Mouse (Mus musculus) hindbrain, embryonic 12.5 days (tissue): ENCODE results near the gene Gsdme. TPM values are rescaled to one million over a fixed set of nuclear protein-coding genes. Genes with fewer than 3 reads are reported as not detected.

Source experiments
- ATAC-seq: fragments of 200-750 bp; cut with Nextera tagmentation; 2 replicates; pipeline ENCODE4 v1.8.0; 2017; ENCODE audit warnings: moderate TSS enrichment; ENCODE audit not compliant: low FRiP score
- H3K27ac ChIP-seq: fragments of 300-500 bp; sonication (generic); 2 replicates; pipeline ENCODE4 v1.5.1; 2016; ENCODE audit warnings: mild to moderate bottlenecking
- H3K27me3 ChIP-seq: fragments of 300-500 bp; sonication (generic); 2 replicates; pipeline ENCODE4 v1.6.1; 2016; ENCODE audit warnings: mild to moderate bottlenecking
- H3K36me3 ChIP-seq: fragments of 300-500 bp; sonication (generic); 2 replicates; pipeline ENCODE4 v1.6.1; 2016; ENCODE audit warnings: mild to moderate bottlenecking
- H3K4me1 ChIP-seq: fragments of 300-500 bp; sonication (generic); 2 replicates; pipeline ENCODE4 v1.6.1; 2016
- H3K4me2 ChIP-seq: fragments of 300-500 bp; sonication (generic); replicated peaks from 2 replicates; pipeline ENCODE4 v1.6.1; 2016; ENCODE audit warnings: mild to moderate bottlenecking
- H3K4me3 ChIP-seq: fragments of 300-500 bp; sonication (generic); 2 replicates; pipeline ENCODE4 v1.5.1; 2016; ENCODE audit warnings: mild to moderate bottlenecking
- H3K9ac ChIP-seq: fragments of 300-500 bp; sonication (generic); 2 replicates; pipeline ENCODE4 v1.6.1; 2016; ENCODE audit warnings: mild to moderate bottlenecking, moderate library complexity
- H3K9me3 ChIP-seq: fragments of 300-500 bp; sonication (generic); replicated peaks from 2 replicates; pipeline ENCODE4 v1.6.1; 2016; ENCODE audit warnings: mild to moderate bottlenecking
- WGBS: fragments of 180-500 bp; shearing (Covaris S2); methylation state at CpG from one replicate; pipeline ENCODE4 v1.1.7; 2016; 5-methylcytosine and 5-hydroxymethylcytosine counted together
- polyA plus RNA-seq: library from polyadenylated mRNA; unstranded; fragments of >200 nt; fragmentation: Nextera tagmentation; extraction: Ambion mirVana; gene quantifications from 2 replicates; pipeline ENCODE4 v1.2.1, GENCODE M21; 2016

The Gsdme gene
- polyA plus RNA-seq, 1 experiment from 2014 or later: 50.9 TPM

DNA sequence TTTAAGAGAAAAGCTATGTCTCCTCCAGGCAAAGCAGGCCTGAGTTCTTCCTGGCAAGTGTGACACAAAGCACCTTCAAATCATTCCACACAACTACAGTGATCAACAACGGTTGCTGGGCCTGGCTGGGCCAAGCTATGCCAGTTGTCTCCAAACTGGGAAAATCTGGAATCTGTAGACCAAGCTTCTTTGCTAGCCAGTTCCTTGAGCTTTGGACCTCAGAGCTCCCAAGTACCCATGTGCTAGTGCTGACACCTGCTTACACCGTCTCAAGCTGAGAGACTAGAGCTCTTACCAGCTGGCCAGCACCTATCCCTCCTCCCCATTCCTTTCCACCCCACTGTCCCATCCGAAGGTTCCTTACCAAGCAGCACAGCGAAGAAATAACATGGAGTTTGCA is 47.7 kb downstream of the Gsdme start:
- Histone ChIP-seq H3K36me3 (0 out of 2 replicates have a peak, but pooled peaks cover 9% of the 10 kb centered on the region), H3K4me1 (no peaks in the 10 kb centered on the region), H3K27ac (no peak overlapping the region), H3K9ac (no peak overlapping the region), H3K4me3 (no peak overlapping the region), H3K4me2 (no peak overlapping the region), H3K27me3 (no peaks in the 10 kb centered on the region), H3K9me3 (no peaks in the 10 kb centered on the region)
- 90% methylated on average over 4 of the region's 4 CpGs for WGBS
- no peak for ATAC-seq

DNA sequence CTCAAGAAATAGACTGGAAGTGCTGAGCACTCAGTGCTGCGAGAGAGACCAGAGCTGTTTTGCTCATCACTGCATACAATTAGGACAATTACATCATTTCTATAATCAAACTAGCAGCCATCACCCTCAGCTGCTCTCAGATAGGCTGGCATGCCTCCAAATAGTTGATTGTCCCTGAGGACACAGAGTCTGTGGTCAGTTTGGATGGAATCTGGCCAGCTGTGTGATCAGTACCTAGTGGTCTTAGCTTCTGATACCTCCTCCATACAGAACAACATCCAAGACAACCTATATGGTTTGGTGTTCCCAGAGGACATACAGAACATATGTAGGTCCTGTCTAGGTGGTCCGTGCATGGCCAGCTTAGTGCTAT is 48.3 kb downstream of the Gsdme start:
- 0 out of 2 replicates have a peak, but pooled peaks cover 9% of the 10 kb centered on the region for H3K36me3 ChIP-seq
- H3K4me3 ChIP-seq: no peak overlapping the region
- H3K9ac ChIP-seq: no peak overlapping the region
- no peak overlapping the region for H3K4me2 ChIP-seq
- no peak for ATAC-seq
- H3K27ac ChIP-seq: no peak overlapping the region
- H3K9me3 ChIP-seq: no peaks in the 10 kb centered on the region
- 87% methylated on average over 2 of the region's 2 CpGs for WGBS
- no peaks in the 10 kb centered on the region for H3K27me3 ChIP-seq
- H3K4me1 ChIP-seq: no peaks in the 10 kb centered on the region

DNA sequence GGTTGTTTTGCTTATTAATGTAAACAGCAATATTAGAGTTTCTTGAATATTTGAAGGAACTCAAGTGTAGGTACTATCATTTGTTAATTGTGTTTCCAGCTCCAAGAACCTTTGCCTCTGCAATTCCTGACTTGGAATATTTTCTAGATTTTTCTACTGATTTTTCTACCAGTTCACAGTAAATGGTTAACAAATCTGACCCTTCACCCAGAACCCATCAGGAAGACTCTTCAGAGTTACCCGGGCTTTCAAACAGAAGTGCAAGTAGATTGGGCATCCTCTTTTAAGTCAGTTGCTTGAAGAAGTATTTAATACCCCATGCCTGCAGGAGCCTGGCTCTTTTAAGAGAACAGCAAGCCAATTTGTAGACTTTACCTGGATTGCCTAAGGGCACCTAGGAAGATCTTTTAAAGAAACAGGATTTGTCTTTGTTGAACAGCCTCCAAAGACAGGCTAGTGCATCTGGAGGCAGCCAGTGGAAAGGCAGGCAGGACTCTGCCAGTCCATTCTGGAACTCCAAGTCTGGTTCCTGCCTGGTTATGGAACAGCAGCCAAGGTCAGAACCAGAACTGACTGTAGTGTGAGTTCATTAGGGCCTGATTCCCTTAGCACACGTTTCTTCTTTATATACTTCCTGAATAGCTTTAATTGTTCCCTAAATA is 48.8 kb downstream of the Gsdme start:
- Histone ChIP-seq H3K4me3 (no peak overlapping the region), H3K4me1 (no peaks in the 10 kb centered on the region), H3K4me2 (no peak overlapping the region), H3K27ac (no peak overlapping the region), H3K36me3 (0 out of 2 replicates have a peak, but pooled peaks cover 9% of the 10 kb centered on the region), H3K27me3 (no peaks in the 10 kb centered on the region), H3K9me3 (no peaks in the 10 kb centered on the region), H3K9ac (no peak overlapping the region)
- no peak for ATAC-seq
- 84% methylated on average over 2 of the region's 2 CpGs for WGBS

DNA sequence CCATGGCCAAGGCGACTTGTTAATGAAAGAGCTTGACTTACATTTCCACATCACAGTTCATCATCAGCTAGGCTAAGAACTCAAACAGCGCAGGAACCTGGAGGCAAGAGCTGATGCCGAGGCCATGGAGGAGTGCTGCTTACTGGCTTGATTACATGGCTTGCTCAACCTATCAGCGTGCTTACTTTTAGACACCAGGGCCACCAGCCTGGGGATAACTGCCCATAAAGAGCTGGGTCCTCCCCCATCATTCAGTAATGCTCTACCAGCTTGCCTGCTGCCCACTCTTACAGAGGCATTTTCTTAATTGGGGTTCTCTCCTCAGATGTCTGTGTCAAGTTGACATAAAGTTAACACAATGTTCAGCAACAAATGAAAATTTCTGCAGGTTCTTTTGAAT is 58.6 kb downstream of the Gsdme start:
- Histone ChIP-seq H3K36me3 (peaks cover 5% of the 10 kb centered on the region; the same call in 1 of the 2 replicates), H3K4me2 (no peak overlapping the region), H3K9me3 (no peaks in the 10 kb centered on the region), H3K9ac (no peak overlapping the region), H3K4me1 (no peaks in the 10 kb centered on the region), H3K4me3 (no peak overlapping the region), H3K27me3 (no peaks in the 10 kb centered on the region), H3K27ac (no peak overlapping the region)
- no peak for ATAC-seq
- 91% methylated on average over 4 of the region's 4 CpGs for WGBS

DNA sequence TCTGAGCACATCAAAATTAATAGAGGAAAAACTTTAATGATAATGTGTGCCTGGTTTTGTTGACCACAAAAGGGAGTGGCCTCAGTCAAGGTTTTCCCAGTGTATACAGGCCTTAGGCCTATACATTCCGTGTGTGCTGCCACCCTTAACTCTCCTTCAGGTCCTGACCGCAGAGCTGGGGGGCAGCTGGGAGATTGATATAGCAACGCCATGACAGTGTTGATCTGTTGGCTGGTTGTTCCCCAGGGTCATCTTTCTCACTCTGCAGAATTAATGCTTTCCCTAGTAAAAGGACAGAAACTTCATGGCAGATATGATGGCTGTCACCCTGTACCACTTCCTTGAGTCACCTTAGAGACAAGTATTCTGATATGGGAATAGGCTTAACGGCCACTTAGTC is 59.3 kb downstream of the Gsdme start:
- no peak overlapping the region for H3K27ac ChIP-seq
- no peak overlapping the region for H3K4me2 ChIP-seq
- 81% methylated on average over 4 of the region's 4 CpGs for WGBS
- H3K9ac ChIP-seq: no peak overlapping the region
- H3K9me3 ChIP-seq: no peaks in the 10 kb centered on the region
- no peak overlapping the region for H3K4me3 ChIP-seq
- no peaks in the 10 kb centered on the region for H3K27me3 ChIP-seq
- H3K36me3 ChIP-seq: peaks cover 5% of the 10 kb centered on the region; the same call in 1 of the 2 replicates
- no peaks in the 10 kb centered on the region for H3K4me1 ChIP-seq
- ATAC-seq: no peak

DNA sequence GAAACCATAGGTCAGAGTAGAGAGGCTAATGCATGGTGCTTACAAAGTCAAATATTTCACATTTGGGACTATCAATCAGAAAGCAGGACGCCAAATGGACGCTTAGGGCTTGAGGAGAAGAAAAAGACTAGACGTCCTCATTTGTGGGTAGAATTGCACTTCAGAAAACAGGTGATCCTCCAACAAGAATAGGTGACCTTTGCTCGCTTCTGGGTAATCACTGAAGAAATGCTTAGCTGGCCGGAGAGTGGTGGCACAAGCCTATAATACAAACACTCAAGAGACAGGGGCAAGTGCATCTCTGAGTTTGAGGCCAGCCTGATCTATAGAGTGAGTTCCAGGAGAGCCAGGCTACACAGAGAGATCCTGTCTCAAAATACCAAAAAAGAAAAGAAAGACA is 69.8 kb downstream of the Gsdme start:
- Histone ChIP-seq H3K27me3 (no peaks in the 10 kb centered on the region), H3K36me3 (peaks cover 5% of the 10 kb centered on the region; the same call in 1 of the 2 replicates), H3K9ac (no peak overlapping the region), H3K9me3 (no peaks in the 10 kb centered on the region), H3K4me1 (no peaks in the 10 kb centered on the region), H3K4me2 (no peak overlapping the region), H3K27ac (no peak overlapping the region), H3K4me3 (no peak overlapping the region)
- no peak for ATAC-seq
- WGBS: 88% methylated on average over 5 of the region's 5 CpGs

DNA sequence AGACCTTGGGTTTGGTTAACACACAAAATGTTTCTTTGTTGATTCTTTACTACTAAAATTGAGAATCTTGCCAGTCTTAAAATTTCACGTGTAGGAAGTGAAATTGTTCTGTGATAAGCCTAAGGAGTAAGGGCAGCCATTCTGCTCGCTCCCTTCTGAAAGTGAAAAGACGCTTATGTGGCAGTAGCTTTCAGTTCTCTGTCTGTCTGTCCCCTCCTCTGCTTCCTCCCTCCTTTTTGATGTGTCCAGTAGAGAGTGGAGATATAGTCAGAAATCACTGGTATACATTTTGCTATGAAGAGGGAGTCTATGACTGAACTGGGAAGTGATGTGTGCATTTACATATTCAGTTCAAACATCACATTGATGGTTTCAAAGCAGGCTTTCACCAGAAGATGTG is 70.8 kb downstream of the Gsdme start:
- Histone ChIP-seq H3K4me3 (no peak overlapping the region), H3K4me1 (no peaks in the 10 kb centered on the region), H3K4me2 (no peak overlapping the region), H3K27me3 (no peaks in the 10 kb centered on the region), H3K27ac (no peak overlapping the region), H3K9ac (no peak overlapping the region), H3K36me3 (peaks cover 5% of the 10 kb centered on the region; the same call in 1 of the 2 replicates), H3K9me3 (no peaks in the 10 kb centered on the region)
- no peak for ATAC-seq
- WGBS: 92% methylated on average over 3 of the region's 3 CpGs

DNA sequence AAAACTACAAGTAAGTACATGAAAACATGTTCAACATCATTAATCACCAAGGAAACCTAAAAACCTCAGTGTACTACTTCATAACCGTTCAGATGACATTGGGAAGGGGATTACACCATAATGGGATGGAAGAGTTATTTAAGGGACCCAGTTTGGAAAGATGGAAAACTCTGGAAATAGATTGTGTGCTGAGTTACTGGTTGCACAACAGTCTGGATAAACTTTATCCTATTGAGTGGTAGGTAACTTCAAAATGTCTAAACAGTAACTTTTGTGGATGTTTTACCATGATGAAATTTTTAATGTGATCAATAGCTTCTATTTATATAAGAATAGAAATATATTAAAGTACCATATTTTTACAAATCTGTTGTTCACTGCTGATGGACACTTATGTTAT is 71.5 kb downstream of the Gsdme start:
- no peaks in the 10 kb centered on the region for H3K9me3 ChIP-seq
- H3K27me3 ChIP-seq: no peaks in the 10 kb centered on the region
- H3K36me3 ChIP-seq: peaks cover 5% of the 10 kb centered on the region; the same call in 1 of the 2 replicates
- H3K4me1 ChIP-seq: no peaks in the 10 kb centered on the region
- no peak overlapping the region for H3K9ac ChIP-seq
- no peak overlapping the region for H3K4me3 ChIP-seq
- ATAC-seq: no peak
- H3K27ac ChIP-seq: no peak overlapping the region
- no peak overlapping the region for H3K4me2 ChIP-seq
- 87% methylated on average over 1 of the region's 1 CpGs for WGBS

DNA sequence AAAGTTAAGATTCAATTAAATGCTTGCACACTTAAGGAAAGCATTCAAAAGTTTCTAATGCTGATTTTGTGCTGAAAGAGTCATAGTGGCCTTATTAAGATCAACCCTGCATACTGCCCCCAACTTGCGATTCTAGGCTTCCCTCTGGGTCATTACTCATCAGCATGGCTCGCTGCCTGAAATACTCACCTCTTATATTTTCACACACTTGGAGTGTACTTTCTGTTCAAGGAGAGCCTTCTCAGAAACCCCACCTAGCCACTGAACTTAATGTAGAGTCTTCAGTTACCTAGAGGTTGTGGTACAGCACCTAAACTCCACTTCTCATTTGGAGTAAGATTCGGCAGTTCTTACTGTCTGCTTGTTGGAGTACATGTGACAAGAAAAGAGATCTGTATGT is 72.1 kb downstream of the Gsdme start:
- Histone ChIP-seq H3K4me3 (no peak overlapping the region), H3K27me3 (no peaks in the 10 kb centered on the region), H3K4me1 (no peaks in the 10 kb centered on the region), H3K27ac (no peak overlapping the region), H3K36me3 (peaks cover 5% of the 10 kb centered on the region; the same call in 1 of the 2 replicates), H3K9me3 (no peaks in the 10 kb centered on the region), H3K9ac (no peak overlapping the region), H3K4me2 (no peak overlapping the region)
- ATAC-seq: no peak
- WGBS: 87% methylated on average over 3 of the region's 3 CpGs

DNA sequence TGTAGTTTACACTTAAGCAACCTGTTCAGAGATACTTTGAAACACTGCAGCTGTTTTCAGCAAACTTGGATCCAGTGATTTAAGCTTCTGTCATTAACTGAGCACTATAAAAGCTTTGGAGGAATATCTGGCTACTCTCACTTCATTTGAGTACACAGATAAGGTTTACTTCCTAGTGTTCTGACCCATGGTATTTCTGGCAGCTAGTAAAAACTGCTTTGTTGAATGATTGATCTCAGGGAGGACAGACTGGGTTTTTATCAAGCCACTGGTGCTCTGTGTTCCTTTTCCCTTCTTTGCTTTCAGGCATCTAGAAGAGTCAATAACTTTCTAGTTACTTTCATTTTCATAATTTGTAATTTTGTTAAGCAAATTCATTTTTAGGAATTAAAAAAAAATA is 74.3 kb downstream of the Gsdme start:
- H3K4me1 ChIP-seq: no peaks in the 10 kb centered on the region
- H3K4me2 ChIP-seq: no peak overlapping the region
- H3K4me3 ChIP-seq: no peak overlapping the region
- no peak for ATAC-seq
- H3K9me3 ChIP-seq: no peaks in the 10 kb centered on the region
- peaks cover 4% of the 10 kb centered on the region; the same call in 1 of the 2 replicates for H3K36me3 ChIP-seq
- H3K27me3 ChIP-seq: no peaks in the 10 kb centered on the region
- no peak overlapping the region for H3K27ac ChIP-seq
- no peak overlapping the region for H3K9ac ChIP-seq

DNA sequence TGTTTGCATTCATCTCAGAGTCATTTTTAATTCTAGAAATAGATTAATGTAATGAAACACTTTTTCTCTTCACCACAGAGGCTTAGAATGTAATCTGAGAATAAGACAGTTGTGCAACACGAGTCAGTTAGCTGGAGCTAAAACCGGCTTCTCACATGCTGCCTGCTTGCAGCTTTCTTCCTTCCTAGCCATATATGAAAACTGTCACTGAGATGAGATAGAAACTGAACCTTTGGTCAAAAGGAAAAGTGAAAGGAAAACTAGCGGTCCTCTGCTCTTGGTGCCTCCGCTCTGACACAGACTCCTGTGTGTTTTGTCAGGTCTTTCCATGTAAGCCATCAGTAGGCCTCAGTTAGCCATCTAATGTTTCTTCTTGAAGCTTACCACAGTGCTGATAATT is 75.7 kb downstream of the Gsdme start:
- no peak for ATAC-seq
- H3K9me3 ChIP-seq: no peaks in the 10 kb centered on the region
- no peak overlapping the region for H3K4me2 ChIP-seq
- no peaks in the 10 kb centered on the region for H3K4me1 ChIP-seq
- H3K27me3 ChIP-seq: no peaks in the 10 kb centered on the region
- WGBS: 84% methylated on average over 4 of the region's 4 CpGs
- no peak overlapping the region for H3K9ac ChIP-seq
- no peak overlapping the region for H3K4me3 ChIP-seq
- no peak overlapping the region for H3K27ac ChIP-seq
- peaks cover 11% of the 10 kb centered on the region; the same call in 1 of the 2 replicates for H3K36me3 ChIP-seq

DNA sequence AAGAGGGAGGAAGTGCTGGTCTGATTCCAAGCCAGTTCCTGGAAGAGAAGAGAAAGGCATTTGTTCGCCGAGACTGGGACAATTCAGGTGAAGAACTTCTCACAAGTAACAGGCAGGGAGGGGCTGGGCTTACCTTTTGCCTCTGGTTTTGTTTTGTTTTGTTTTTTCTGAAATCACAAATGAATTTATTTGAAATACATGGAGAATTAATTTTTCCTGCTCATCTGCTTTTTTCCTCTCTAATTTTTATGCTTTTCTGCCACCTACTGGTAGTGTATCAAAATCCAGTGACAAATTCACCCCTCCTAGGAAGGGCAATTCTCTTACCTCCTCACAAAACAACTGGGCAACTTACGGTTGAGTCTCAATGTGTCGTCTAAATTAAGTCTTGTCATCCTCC is 83.5 kb downstream of the Gsdme start:
- Histone ChIP-seq H3K4me1 (no peaks in the 10 kb centered on the region), H3K27ac (no peak overlapping the region), H3K36me3 (peaks cover 10% of the 10 kb centered on the region; the same call in 1 of the 2 replicates), H3K9me3 (no peaks in the 10 kb centered on the region), H3K27me3 (no peaks in the 10 kb centered on the region), H3K4me3 (no peak overlapping the region), H3K4me2 (no peak overlapping the region), H3K9ac (no peak overlapping the region)
- 83% methylated on average over 4 of the region's 4 CpGs for WGBS
- no peak for ATAC-seq

DNA sequence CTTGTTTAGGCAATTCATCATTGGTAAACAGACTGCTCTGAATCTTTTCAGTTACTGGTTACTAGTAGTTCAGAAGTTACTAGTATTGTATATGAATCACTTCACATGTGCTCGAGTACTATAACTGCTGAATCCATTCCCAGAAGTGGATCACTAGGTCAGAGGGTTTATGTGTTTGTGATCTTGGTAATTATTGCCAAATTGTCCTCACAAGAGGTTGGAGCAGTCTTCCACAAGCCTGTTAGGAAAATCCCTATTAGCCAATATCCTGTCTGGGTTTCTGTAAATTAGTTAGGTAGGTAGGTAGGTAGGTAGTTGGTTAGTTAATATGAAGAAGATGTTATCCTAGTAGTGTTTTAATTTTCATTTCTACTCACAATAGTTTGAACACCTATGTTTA is 87.9 kb downstream of the Gsdme start:
- H3K4me1 ChIP-seq: no peaks in the 10 kb centered on the region
- 0 out of 2 replicates have a peak, but pooled peaks cover 3% of the 10 kb centered on the region for H3K36me3 ChIP-seq
- H3K9me3 ChIP-seq: no peaks in the 10 kb centered on the region
- no peak overlapping the region for H3K4me2 ChIP-seq
- H3K4me3 ChIP-seq: no peak overlapping the region
- H3K27me3 ChIP-seq: no peaks in the 10 kb centered on the region
- no peak for ATAC-seq
- no peak overlapping the region for H3K9ac ChIP-seq
- WGBS: 96% methylated on average over 1 of the region's 1 CpGs
- no peak overlapping the region for H3K27ac ChIP-seq
